Mouse (Mus musculus) lung, postnatal 10 days (tissue): ENCODE measurements around the gene Elmod3.

Experiments used
- DNase-seq: peaks from one replicate; pipeline ENCODE4 v3.0.0; 2021

The Elmod3 gene

DNA sequence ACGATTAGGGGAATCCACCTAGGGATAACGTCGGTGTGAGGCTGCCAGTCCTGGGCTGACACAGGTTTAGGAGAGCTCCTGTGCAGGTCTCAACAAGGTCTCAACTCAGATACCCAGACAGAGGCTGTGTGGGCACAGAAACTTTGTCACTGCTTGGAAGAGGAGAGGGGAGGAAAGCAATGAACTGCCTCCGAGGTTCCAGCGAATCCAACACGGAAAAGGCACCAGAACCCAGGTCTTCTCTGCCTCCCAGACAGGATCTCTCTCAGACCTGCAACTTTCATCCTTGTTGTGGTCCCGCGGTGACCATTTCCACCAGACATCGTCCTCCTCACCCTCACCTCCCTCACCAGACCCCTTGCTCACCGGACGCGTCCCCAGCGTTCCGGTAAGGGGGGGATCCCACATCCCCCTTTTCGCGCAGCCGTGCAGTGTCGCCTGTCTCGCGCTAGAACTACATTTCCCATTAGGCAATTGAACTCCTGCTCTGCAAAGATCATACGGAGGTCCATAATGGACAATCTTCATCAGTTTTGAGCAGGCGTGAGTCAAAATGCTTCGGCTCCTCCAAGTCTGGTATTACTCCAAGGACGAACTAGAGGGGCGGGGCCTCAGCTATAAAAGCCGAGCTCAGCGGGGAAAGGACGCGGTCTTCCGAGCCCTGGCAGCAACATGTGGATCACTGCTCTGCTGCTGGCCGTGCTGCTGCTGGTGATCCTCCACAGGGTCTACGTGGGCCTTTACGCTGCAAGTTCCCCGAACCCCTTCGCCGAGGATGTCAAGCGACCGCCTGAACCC is at the start of gene Elmod3, which contains the start of gene Retsat:
Elmod3 (minus strand) TSS at position 458 of the 798 bp plus-strand sequence.
Retsat (plus strand) TSS at position 520 of the 798 bp plus-strand sequence.
- DNase-seq: peak; percentile 98

DNA sequence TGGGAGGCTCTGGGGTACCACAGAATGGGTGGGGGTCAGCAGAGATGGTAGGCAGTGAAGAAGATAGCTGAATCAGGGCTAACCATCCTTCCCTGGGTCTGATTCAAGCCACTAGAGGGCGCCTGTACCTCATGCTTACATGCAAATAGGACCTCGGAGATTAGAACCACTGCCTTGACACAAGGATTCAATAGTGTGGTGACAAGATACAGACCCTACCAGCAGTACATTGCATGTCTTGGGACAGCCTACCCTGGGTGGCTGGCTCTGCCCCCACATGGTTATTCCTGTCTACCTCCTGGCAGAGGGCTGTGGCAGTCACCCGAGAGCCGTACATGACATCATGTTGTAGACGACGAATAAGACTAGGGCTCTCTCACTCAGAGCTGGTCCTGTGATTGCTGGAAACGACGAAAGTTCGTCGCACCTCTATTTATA is 49.2 kb upstream of the Elmod3 start:
- DNase-seq: peak; percentile 78

GRCm38 (mm10) chr6:72645364-72645763 is 47.2 kb upstream of the Elmod3 start:
- DNase-seq: no peak

DNA sequence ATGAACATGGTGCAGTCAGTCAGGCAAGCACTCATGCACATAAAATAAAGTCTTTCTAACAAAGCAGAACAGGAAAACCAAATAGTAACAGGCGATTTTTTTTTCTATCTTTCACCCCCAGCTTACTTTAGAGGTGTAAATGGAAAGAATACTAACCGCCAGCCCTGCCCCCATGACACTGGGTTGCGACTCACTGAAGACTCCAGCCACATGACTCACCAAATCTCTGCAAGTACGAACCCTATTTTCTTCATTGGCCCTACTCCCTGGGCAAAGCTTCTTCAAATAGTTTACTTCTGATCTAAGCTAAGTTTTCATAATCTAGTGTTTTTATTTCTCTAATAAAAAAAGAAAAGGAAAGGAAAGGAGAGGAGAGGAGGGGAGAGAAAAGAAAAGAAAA is 46.4 kb upstream of the Elmod3 start:
- DNase-seq: no peak

GRCm38 (mm10) chr6:72641218-72641954 is 43.2 kb upstream of the Elmod3 start:
- DNase-seq: no peak

DNA sequence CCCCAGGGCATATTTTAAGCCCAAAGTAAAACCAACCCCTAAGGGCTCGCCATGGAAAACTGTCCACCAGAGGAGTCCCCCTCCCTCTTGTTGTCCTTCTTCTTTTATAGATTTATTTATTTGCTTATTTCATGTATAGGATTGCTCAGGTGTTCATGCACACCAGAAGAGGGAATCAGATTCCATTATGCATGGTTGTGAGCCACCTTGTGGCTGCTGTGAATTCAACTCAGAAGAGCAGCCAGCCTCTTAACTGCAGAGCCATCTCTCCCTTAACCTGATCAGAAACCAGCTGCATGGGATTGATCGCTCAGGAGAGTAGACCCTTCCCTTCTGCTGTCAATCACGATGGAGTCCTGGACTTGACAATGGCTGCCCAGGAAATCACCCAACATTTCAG is 38.7 kb upstream of the Elmod3 start:
- no peak for DNase-seq

GRCm38 (mm10) chr6:72635760-72636431 is 37.7 kb upstream of the Elmod3 start:
- DNase-seq: peak; percentile 86

- DNase-seq: no peak
Measured at GRCm38 (mm10) chr6:72634311-72634710, 36.1 kb upstream of the Elmod3 start.

DNA sequence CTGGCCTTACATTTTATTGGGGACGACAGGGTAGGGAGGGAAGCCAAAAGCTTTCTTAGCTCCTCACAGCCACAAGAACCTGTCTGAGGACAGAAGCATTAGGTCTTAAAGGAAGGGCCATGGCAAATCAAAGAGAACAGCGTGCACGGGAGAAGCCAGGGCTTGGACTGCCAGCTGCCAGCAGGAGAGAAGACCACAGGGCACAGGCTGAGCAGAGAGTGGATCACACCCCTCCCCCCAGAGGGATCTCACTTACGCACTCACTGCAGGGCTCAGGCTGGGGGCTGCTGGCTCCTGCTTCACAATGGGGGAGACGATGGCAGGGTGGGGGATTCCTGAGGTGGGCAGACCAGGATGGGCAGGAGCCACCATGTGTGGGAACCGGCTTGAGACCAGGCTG is 33.5 kb upstream of the Elmod3 start:
- DNase-seq: no peak

DNA sequence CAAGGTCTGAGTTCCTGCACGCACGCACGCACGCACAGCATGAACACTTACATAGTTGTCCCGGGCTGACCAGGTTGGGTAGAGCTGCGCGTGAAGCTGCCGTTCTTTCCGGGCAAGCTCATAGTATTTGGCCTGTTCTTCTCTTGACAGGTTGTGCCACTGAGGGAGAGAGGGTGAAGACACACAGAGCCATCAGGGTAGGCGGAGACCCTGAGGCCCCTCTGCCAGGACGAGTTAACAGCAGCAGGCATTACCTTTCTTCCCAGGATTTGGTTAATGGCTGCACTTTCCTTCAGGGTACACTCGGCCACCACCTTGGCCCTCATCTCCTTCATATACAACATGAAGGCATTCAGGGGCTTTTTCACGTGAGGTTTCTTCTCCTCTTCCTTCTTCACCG is 32.7 kb upstream of the Elmod3 start:
- DNase-seq: no peak

GRCm38 (mm10) chr6:72630370-72630769 is 32.2 kb upstream of the Elmod3 start:
- no peak for DNase-seq

DNA sequence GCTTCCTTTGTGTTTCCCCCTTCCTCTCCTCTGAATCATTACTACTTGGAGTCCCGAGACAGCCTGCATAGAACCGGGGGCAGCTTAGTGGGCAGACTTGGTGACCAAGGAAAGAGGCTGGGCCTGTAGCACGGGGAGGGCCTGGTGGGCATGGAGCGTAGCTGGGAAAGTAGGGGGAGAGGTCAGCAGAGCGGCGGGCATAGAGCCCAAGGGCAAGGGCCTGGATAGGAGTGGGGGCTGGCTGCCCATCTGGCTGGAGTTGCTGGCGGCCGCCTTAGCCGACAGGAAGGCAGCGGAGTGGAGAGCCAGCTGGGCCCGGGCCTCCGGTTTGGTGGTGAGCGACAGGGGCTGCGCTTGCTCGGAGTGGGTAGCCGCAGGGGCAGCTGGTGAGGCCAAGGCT is 29.1 kb upstream of the Elmod3 start:
- no peak for DNase-seq

GRCm38 (mm10) chr6:72626391-72626790 is 28.2 kb upstream of the Elmod3 start:
- DNase-seq: no peak

GRCm38 (mm10) chr6:72623661-72624402 is 25.6 kb upstream of the Elmod3 start:
- DNase-seq: no peak

DNA sequence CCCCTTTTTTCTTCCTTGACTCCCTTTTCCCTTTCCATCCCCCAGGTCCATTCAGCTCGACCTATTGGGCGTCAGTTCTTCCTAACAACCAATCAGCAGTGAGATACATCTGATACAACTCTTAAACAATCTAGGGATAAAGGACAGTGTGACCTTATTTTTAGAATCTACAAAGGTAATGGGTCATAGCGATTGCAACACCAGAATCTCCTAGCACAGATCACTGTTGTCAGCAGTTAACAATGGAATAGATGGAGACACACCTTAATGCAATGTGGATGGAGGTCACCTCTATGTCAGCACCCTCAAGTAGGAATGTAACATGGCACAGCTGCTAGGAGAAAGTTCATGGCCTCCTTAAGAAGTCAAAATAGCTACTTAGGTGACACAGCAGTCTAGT is 24.7 kb upstream of the Elmod3 start:
- no peak for DNase-seq

DNA sequence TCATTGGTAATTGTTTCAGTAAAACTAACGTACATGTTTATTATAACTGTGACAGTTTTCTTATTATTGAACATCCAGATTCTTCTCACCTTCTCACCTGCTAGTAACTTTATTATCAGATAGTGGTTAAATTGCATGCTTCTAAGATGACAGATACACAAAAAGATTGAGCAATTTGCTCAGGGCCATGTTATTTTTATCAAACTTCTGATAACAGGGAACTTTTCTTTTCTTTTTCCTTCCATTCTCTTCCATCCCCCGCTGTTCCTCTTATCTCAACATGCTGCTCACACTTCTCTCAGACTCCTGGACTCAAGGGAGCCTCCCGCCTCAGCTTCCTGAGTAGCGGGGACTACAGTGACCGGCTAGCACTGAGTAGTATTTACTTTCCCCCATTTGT is 22.7 kb upstream of the Elmod3 start:
- DNase-seq: no peak

- peak; percentile 50 for DNase-seq
Measured at GRCm38 (mm10) chr6:72619734-72620532, 21.7 kb upstream of the Elmod3 start.

DNA sequence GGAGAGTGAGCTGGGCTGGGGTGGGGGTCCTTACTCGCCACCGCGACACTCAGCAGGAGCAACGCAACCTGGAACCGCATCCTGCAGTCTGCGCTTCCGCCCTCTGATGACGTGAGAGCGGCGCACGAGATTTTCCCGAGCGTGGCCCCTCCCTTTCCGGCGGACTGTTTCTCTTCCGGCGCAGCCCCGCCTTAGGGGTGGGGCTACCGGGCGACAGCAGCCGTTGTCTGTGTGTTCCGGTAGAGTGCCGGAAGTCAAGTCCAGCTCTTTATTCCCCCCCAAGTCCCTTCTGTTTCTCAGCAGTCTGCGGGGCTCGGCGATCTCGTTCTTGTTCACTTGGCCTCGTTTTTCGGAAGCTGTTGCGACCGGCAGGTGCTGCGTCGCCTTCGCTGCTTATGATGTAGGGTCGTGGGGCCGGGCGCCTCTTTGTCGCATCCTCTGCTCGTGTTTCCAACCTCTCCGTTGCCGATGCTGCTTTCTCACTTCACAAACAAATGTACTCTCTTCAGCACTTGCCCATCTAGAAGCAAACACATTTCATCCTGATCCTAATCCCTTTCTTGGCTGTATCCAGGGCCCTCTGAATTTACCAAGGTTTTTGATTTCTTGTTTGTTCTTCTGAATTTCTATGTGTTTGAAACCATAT is 18.6 kb upstream of the Elmod3 start, which contains the start of gene Tgoln1:
Tgoln1 (minus strand) TSS at position 358 of the 646 bp plus-strand sequence.
- DNase-seq: peak; percentile 98

DNA sequence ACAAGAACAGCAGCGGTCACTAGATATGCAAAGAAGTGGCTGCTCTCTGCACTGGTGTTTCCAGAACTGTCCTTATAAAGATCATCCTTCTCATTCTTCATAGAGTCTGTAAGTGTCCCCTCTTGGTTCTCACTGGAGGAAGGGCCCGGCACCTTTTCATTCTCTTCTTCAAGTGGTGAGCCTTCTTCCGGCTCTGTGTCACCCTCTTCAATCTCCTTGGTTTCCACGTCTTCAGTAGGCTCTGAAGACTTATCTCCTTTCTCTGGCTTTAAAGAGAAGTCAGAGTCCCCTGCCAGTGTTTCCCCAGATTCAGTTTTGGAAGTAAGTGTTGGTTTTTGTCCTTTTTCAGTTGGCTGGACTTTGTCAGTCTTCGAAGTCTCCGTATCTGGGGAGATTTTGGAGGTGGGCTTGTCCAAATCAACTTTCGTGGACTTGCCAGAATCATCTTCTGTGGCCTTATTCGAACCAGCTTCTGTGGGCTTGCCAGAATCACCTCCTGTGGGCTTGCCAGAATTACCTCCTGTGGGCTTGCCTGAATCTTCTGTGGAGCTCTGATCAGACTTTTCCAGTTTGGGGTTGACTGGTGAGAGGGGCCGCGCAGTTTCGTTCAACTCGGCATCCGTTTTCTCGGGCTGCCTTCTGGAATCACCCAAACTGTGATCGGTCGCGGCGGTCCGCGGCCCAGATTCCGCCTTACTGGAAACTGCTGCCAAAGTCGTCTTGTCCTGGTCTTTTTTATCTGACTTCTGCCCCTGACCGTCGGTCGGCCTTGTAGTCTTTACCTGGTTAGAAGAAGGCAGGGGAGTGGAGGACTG is 17.6 kb upstream of the Elmod3 start:
- DNase-seq: no peak

- DNase-seq: no peak
Measured at GRCm38 (mm10) chr6:72615151-72615550, 16.9 kb upstream of the Elmod3 start.
